Mouse (Mus musculus) midbrain, embryonic 12.5 days (tissue): ENCODE measurements around the gene Col23a1. TPM values are rescaled to one million over a fixed set of nuclear protein-coding genes. Genes with fewer than 3 reads are reported as not detected.

Experiments
- ATAC-seq: fragments of 200-750 bp; cut with Nextera tagmentation; 2 replicates; pipeline ENCODE4 v1.8.0; 2017; ENCODE audit warnings: low read depth, moderate TSS enrichment, moderate library complexity; ENCODE audit not compliant: low FRiP score
- H3K27ac ChIP-seq: fragments of 300-500 bp; sonication (generic); replicated peaks from 2 replicates; pipeline ENCODE4 v1.5.1; 2016; ENCODE audit warnings: mild to moderate bottlenecking
- H3K27me3 ChIP-seq: fragments of 300-500 bp; sonication (generic); 2 replicates; pipeline ENCODE4 v1.6.1; 2016; ENCODE audit warnings: mild to moderate bottlenecking
- H3K36me3 ChIP-seq: fragments of 300-500 bp; sonication (generic); 2 replicates; pipeline ENCODE4 v1.6.1; 2016
- H3K4me1 ChIP-seq: fragments of 300-500 bp; sonication (generic); 2 replicates; pipeline ENCODE4 v1.6.1; 2016
- H3K4me2 ChIP-seq: fragments of 300-500 bp; sonication (generic); replicated peaks from 2 replicates; pipeline ENCODE4 v1.6.1; 2016; ENCODE audit warnings: mild to moderate bottlenecking, moderate library complexity
- H3K4me3 ChIP-seq: fragments of 300-500 bp; sonication (generic); 2 replicates; pipeline ENCODE4 v1.5.1; 2016; ENCODE audit warnings: mild to moderate bottlenecking
- H3K9ac ChIP-seq: fragments of 300-500 bp; sonication (generic); replicated peaks from 2 replicates; pipeline ENCODE4 v1.6.1; 2016; ENCODE audit warnings: mild to moderate bottlenecking, moderate library complexity
- H3K9me3 ChIP-seq: fragments of 300-500 bp; sonication (generic); 2 replicates; pipeline ENCODE4 v1.6.1; 2016; ENCODE audit warnings: mild to moderate bottlenecking
- WGBS: fragments of 180-500 bp; shearing (Covaris S2); methylation state at CpG from one replicate; pipeline ENCODE4 v1.1.7; 2016; 5-methylcytosine and 5-hydroxymethylcytosine counted together
- polyA plus RNA-seq: library from polyadenylated mRNA; unstranded; fragments of >200 nt; fragmentation: Nextera tagmentation; extraction: Ambion mirVana; gene quantifications from 2 replicates; pipeline ENCODE4 v1.2.1, GENCODE M21; 2016

The Col23a1 gene
- polyA plus RNA-seq, 1 experiment from 2014 or later: 18.3 TPM

- no peaks in the 10 kb centered on the region for H3K9me3 ChIP-seq
- peaks cover 5% of the 10 kb centered on the region; the same call in 1 of the 2 replicates for H3K27me3 ChIP-seq
- WGBS: 24% methylated on average over 3 of the region's 3 CpGs
- H3K27ac ChIP-seq: no peak overlapping the region
- no peaks in the 10 kb centered on the region for H3K36me3 ChIP-seq
- H3K4me2 ChIP-seq: no peak overlapping the region
- ATAC-seq: no peak
- no peak overlapping the region for H3K4me3 ChIP-seq
- H3K4me1 ChIP-seq: peaks cover 8% of the 10 kb centered on the region; the same call in 1 of the 2 replicates
- H3K9ac ChIP-seq: no peak overlapping the region; the same call in 1 of the 2 replicates
Observed at GRCm38 (mm10) chr11:51418807-51419206, 129.1 kb downstream of the Col23a1 start.

GRCm38 (mm10) chr11:51421878-51422277, 132.2 kb downstream of the Col23a1 start:
- Histone ChIP-seq H3K9me3 (no peaks in the 10 kb centered on the region), H3K27me3 (peaks cover 5% of the 10 kb centered on the region; the same call in 1 of the 2 replicates), H3K4me1 (peaks cover 8% of the 10 kb centered on the region; the same call in 1 of the 2 replicates), H3K27ac (no peak overlapping the region), H3K9ac (no peak overlapping the region), H3K4me3 (no peak overlapping the region), H3K36me3 (no peaks in the 10 kb centered on the region), H3K4me2 (no peak overlapping the region)
- 82% methylated on average over 2 of the region's 2 CpGs for WGBS
- ATAC-seq: no peak

GRCm38 (mm10) chr11:51422713-51423112, 133.0 kb downstream of the Col23a1 start:
- Histone ChIP-seq H3K36me3 (no peaks in the 10 kb centered on the region), H3K4me3 (no peak overlapping the region)
- no peak for ATAC-seq

GRCm38 (mm10) chr11:51426155-51426554, 136.4 kb downstream of the Col23a1 start:
- H3K36me3 ChIP-seq: no peaks in the 10 kb centered on the region
- no peak overlapping the region for H3K9ac ChIP-seq
- ATAC-seq: no peak
- no peak overlapping the region for H3K4me3 ChIP-seq
- 0 out of 2 replicates have a peak, but pooled peaks cover 3% of the 10 kb centered on the region for H3K4me1 ChIP-seq
- H3K27me3 ChIP-seq: no peaks in the 10 kb centered on the region
- no peak overlapping the region for H3K27ac ChIP-seq
- H3K9me3 ChIP-seq: no peaks in the 10 kb centered on the region
- no peak overlapping the region for H3K4me2 ChIP-seq
- 84% methylated on average over 3 of the region's 3 CpGs for WGBS

More at GRCm38 (mm10) chr11:51422713-51423112, 133.0 kb downstream of the Col23a1 start:
- no peak overlapping the region for H3K27ac ChIP-seq
- H3K4me1 ChIP-seq: peaks cover 8% of the 10 kb centered on the region; the same call in 1 of the 2 replicates
- peaks cover 5% of the 10 kb centered on the region; the same call in 1 of the 2 replicates for H3K27me3 ChIP-seq
- H3K9ac ChIP-seq: no peak overlapping the region
- H3K9me3 ChIP-seq: no peaks in the 10 kb centered on the region
- H3K4me2 ChIP-seq: no peak overlapping the region
- WGBS: 78% methylated on average over 14 of the region's 14 CpGs

GRCm38 (mm10) chr11:51429428-51430179, 139.9 kb downstream of the Col23a1 start:
- Histone ChIP-seq H3K36me3 (no peaks in the 10 kb centered on the region), H3K9ac (no peak overlapping the region), H3K4me2 (no peak overlapping the region), H3K27ac (no peak overlapping the region), H3K9me3 (no peaks in the 10 kb centered on the region), H3K27me3 (no peaks in the 10 kb centered on the region), H3K4me1 (peaks cover 10% of the 10 kb centered on the region; the same call in 1 of the 2 replicates), H3K4me3 (no peak overlapping the region)
- 34% methylated on average over 16 of the region's 16 CpGs for WGBS
- no peak for ATAC-seq

GRCm38 (mm10) chr11:51430180-51430578, 140.5 kb downstream of the Col23a1 start:
- Histone ChIP-seq H3K9me3 (no peaks in the 10 kb centered on the region), H3K4me2 (no peak overlapping the region), H3K9ac (no peak overlapping the region), H3K36me3 (no peaks in the 10 kb centered on the region), H3K4me1 (peaks cover 10% of the 10 kb centered on the region; the same call in 1 of the 2 replicates), H3K4me3 (no peak overlapping the region), H3K27me3 (no peaks in the 10 kb centered on the region), H3K27ac (no peak overlapping the region)
- WGBS: 55% methylated on average over 8 of the region's 8 CpGs
- no peak for ATAC-seq

GRCm38 (mm10) chr11:51431287-51431686, 141.6 kb downstream of the Col23a1 start:
- no peaks in the 10 kb centered on the region for H3K36me3 ChIP-seq
- no peaks in the 10 kb centered on the region for H3K27me3 ChIP-seq
- H3K4me3 ChIP-seq: no peak overlapping the region
- peaks cover 10% of the 10 kb centered on the region; the same call in 1 of the 2 replicates for H3K4me1 ChIP-seq
- ATAC-seq: no peak
- no peak overlapping the region for H3K9ac ChIP-seq
- H3K4me2 ChIP-seq: no peak overlapping the region
- no peak overlapping the region for H3K27ac ChIP-seq
- 88% methylated on average over 3 of the region's 3 CpGs for WGBS
- H3K9me3 ChIP-seq: no peaks in the 10 kb centered on the region

- 79% methylated on average over 8 of the region's 8 CpGs for WGBS
- peaks cover 5% of the 10 kb centered on the region; the same call in 1 of the 2 replicates for H3K9me3 ChIP-seq
- H3K4me3 ChIP-seq: no peak overlapping the region
- no peaks in the 10 kb centered on the region for H3K27me3 ChIP-seq
- no peaks in the 10 kb centered on the region for H3K36me3 ChIP-seq
- H3K27ac ChIP-seq: no peak overlapping the region
- no peak for ATAC-seq
- no peak overlapping the region for H3K9ac ChIP-seq
- H3K4me1 ChIP-seq: peaks cover 10% of the 10 kb centered on the region; the same call in 1 of the 2 replicates
- H3K4me2 ChIP-seq: no peak overlapping the region
Observed at GRCm38 (mm10) chr11:51431968-51432367, 142.2 kb downstream of the Col23a1 start.

GRCm38 (mm10) chr11:51442006-51442405, 152.3 kb downstream of the Col23a1 start:
- Histone ChIP-seq H3K9ac (no peak overlapping the region), H3K27me3 (no peaks in the 10 kb centered on the region), H3K4me2 (no peak overlapping the region), H3K4me3 (no peak overlapping the region), H3K36me3 (no peaks in the 10 kb centered on the region), H3K9me3 (0 out of 2 replicates have a peak, but pooled peaks cover under 1% of the 10 kb centered on the region), H3K27ac (no peak overlapping the region), H3K4me1 (no peaks in the 10 kb centered on the region)
- ATAC-seq: no peak
- 98% methylated on average over 7 of the region's 7 CpGs for WGBS

- Histone ChIP-seq H3K4me2 (no peak overlapping the region), H3K27me3 (no peaks in the 10 kb centered on the region), H3K4me3 (no peak overlapping the region), H3K36me3 (no peaks in the 10 kb centered on the region), H3K4me1 (no peaks in the 10 kb centered on the region), H3K9ac (no peak overlapping the region), H3K27ac (no peak overlapping the region), H3K9me3 (no peaks in the 10 kb centered on the region)
- 79% methylated on average over 8 of the region's 8 CpGs for WGBS
- no peak for ATAC-seq
Observed at GRCm38 (mm10) chr11:51442599-51442998, 152.9 kb downstream of the Col23a1 start.

GRCm38 (mm10) chr11:51443818-51444217, 154.1 kb downstream of the Col23a1 start:
- no peak overlapping the region for H3K27ac ChIP-seq
- H3K4me1 ChIP-seq: peaks cover 4% of the 10 kb centered on the region
- ATAC-seq: no peak
- H3K4me2 ChIP-seq: no peak overlapping the region
- H3K9ac ChIP-seq: no peak overlapping the region
- no peaks in the 10 kb centered on the region for H3K27me3 ChIP-seq
- H3K36me3 ChIP-seq: no peaks in the 10 kb centered on the region
- no peak overlapping the region for H3K4me3 ChIP-seq
- WGBS: 63% methylated on average over 2 of the region's 2 CpGs
- H3K9me3 ChIP-seq: no peaks in the 10 kb centered on the region

- Histone ChIP-seq H3K36me3 (no peaks in the 10 kb centered on the region), H3K27me3 (no peaks in the 10 kb centered on the region), H3K9me3 (no peaks in the 10 kb centered on the region), H3K27ac (no peak overlapping the region), H3K4me3 (no peak overlapping the region), H3K4me2 (no peak overlapping the region), H3K9ac (no peak overlapping the region), H3K4me1 (peaks cover 5% of the 10 kb centered on the region)
- 92% methylated on average over 7 of the region's 7 CpGs for WGBS
- no peak for ATAC-seq
Observed at GRCm38 (mm10) chr11:51444649-51445048, 154.9 kb downstream of the Col23a1 start.
